Mouse (Mus musculus): ENCODE data around the gene Gltp. TPM values are rescaled to one million over a fixed set of nuclear protein-coding genes. Genes with fewer than 3 reads are reported as not detected.
A peak's percentile ranks its signal among the peaks of the same experiment; 100 is the strongest.

Gltp gene
- polyA plus RNA-seq, 1 experiment from 2014 or later: 81.9 TPM

- Histone ChIP-seq H3K9ac (ENCODE audit: low read length) (peak overlapping the region; percentile 83), H3K4me1 (replicated peaks; ENCODE audit: control insufficient read depth, insufficient read depth, low read length) (peaks cover 8% of the 10 kb centered on the region), H3K4me2 (ENCODE audit: low read depth, low read length, severe bottlenecking) (peak overlapping the region; percentile 93), H3K27me3 (ENCODE audit: control insufficient read depth, insufficient read depth, low read length) (no peaks in the 10 kb centered on the region), H3K4me3 (ENCODE audit: low read depth, low read length) (peak overlapping the region; percentile 69), H3K27ac (ENCODE audit: low read depth, low read length) (no peak overlapping the region), H3K36me3 (ENCODE audit: control insufficient read depth, insufficient read depth, low read length) (no peaks in the 10 kb centered on the region), H3K9me3 (ENCODE audit: control insufficient read depth, low read length) (no peaks in the 10 kb centered on the region)
- WGBS: 21% methylated on average over 16 of the region's 16 CpGs
- no peak for ATAC-seq (replicated peaks; ENCODE audit: low FRiP score)
- DNase-seq (ENCODE audit: low spot score): no peak
Measured at GRCm38 (mm10) chr5:114689700-114690366, 951 bp downstream of the Gltp start.

- Histone ChIP-seq H3K36me3 (ENCODE audit: control insufficient read depth, insufficient read depth, low read length) (no peaks in the 10 kb centered on the region), H3K9ac (ENCODE audit: low read length) (no peak overlapping the region), H3K27ac (ENCODE audit: low read depth, low read length) (no peak overlapping the region), H3K4me3 (ENCODE audit: low read depth, low read length) (no peak overlapping the region), H3K27me3 (ENCODE audit: control insufficient read depth, insufficient read depth, low read length) (no peaks in the 10 kb centered on the region), H3K4me1 (replicated peaks; ENCODE audit: control insufficient read depth, insufficient read depth, low read length) (peaks cover 8% of the 10 kb centered on the region), H3K4me2 (ENCODE audit: low read depth, low read length, severe bottlenecking) (no peak overlapping the region), H3K9me3 (ENCODE audit: control insufficient read depth, low read length) (no peaks in the 10 kb centered on the region)
- WGBS: 90% methylated on average over 13 of the region's 13 CpGs
- no peak for DNase-seq (ENCODE audit: low spot score)
- no peak for ATAC-seq (replicated peaks; ENCODE audit: low FRiP score)
Measured at GRCm38 (mm10) chr5:114688703-114689102, 2.1 kb downstream of the Gltp start.

- no peaks in the 10 kb centered on the region for H3K27me3 ChIP-seq (ENCODE audit: control insufficient read depth, insufficient read depth, low read length)
- ATAC-seq (replicated peaks; ENCODE audit: low FRiP score): no peak
- H3K4me1 ChIP-seq (replicated peaks; ENCODE audit: control insufficient read depth, insufficient read depth, low read length): peaks cover 8% of the 10 kb centered on the region
- H3K27ac ChIP-seq (ENCODE audit: low read depth, low read length): no peak overlapping the region
- H3K9ac ChIP-seq (ENCODE audit: low read length): no peak overlapping the region
- no peak overlapping the region for H3K4me3 ChIP-seq (ENCODE audit: low read depth, low read length)
- H3K36me3 ChIP-seq (ENCODE audit: control insufficient read depth, insufficient read depth, low read length): no peaks in the 10 kb centered on the region
- no peak overlapping the region for H3K4me2 ChIP-seq (ENCODE audit: low read depth, low read length, severe bottlenecking)
- no peak for DNase-seq (ENCODE audit: low spot score)
- H3K9me3 ChIP-seq (ENCODE audit: control insufficient read depth, low read length): no peaks in the 10 kb centered on the region
Measured at GRCm38 (mm10) chr5:114687901-114688300, 2.9 kb downstream of the Gltp start.

GRCm38 (mm10) chr5:114686726-114687210, 4.0 kb downstream of the Gltp start:
- peaks cover 8% of the 10 kb centered on the region for H3K4me1 ChIP-seq (replicated peaks; ENCODE audit: control insufficient read depth, insufficient read depth, low read length)
- H3K36me3 ChIP-seq (ENCODE audit: control insufficient read depth, insufficient read depth, low read length): no peaks in the 10 kb centered on the region
- H3K4me2 ChIP-seq (ENCODE audit: low read depth, low read length, severe bottlenecking): no peak overlapping the region
- no peak overlapping the region for H3K27ac ChIP-seq (ENCODE audit: low read depth, low read length)
- 75% methylated on average over 7 of the region's 7 CpGs for WGBS
- H3K27me3 ChIP-seq (ENCODE audit: control insufficient read depth, insufficient read depth, low read length): no peaks in the 10 kb centered on the region
- no peak overlapping the region for H3K4me3 ChIP-seq (ENCODE audit: low read depth, low read length)
- DNase-seq (ENCODE audit: low spot score) (no peak), ATAC-seq (replicated peaks; ENCODE audit: low FRiP score) (no peak)
- no peak overlapping the region for H3K9ac ChIP-seq (ENCODE audit: low read length)
- H3K9me3 ChIP-seq (ENCODE audit: control insufficient read depth, low read length): no peaks in the 10 kb centered on the region

DNA sequence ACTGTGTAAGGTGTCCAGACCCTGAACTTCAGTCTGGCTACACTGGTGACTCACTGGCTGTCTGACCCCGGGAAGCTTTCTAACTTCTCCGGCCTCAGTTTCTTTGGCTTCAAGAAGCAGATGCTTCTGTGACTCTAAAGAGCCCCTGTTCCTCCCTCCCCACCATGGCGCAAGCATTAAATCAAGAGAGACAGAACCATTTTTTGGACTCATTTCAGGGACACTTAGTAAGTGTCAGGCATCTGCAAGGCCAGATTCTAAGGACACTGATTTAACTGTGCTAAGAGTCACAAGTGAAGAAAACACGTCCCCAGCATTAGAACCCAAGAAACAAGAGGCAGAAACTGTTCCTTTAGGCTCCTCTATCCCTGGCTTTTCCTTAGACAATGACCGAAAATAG, 4.8 kb downstream of the Gltp start:
- no peak for ATAC-seq (replicated peaks; ENCODE audit: low FRiP score)
- Histone ChIP-seq H3K27ac (ENCODE audit: low read depth, low read length) (no peak overlapping the region), H3K36me3 (ENCODE audit: control insufficient read depth, insufficient read depth, low read length) (no peaks in the 10 kb centered on the region), H3K4me1 (replicated peaks; ENCODE audit: control insufficient read depth, insufficient read depth, low read length) (peaks cover 8% of the 10 kb centered on the region), H3K9me3 (ENCODE audit: control insufficient read depth, low read length) (no peaks in the 10 kb centered on the region), H3K27me3 (ENCODE audit: control insufficient read depth, insufficient read depth, low read length) (no peaks in the 10 kb centered on the region), H3K9ac (ENCODE audit: low read length) (no peak overlapping the region), H3K4me3 (ENCODE audit: low read depth, low read length) (no peak overlapping the region), H3K4me2 (ENCODE audit: low read depth, low read length, severe bottlenecking) (no peak overlapping the region)
- no peak for DNase-seq (ENCODE audit: low spot score)
- WGBS: 93% methylated on average over 5 of the region's 5 CpGs

GRCm38 (mm10) chr5:114681717-114682116, 9.1 kb downstream of the Gltp start:
- ATAC-seq (replicated peaks; ENCODE audit: low FRiP score): no peak
- Histone ChIP-seq H3K27ac (ENCODE audit: low read depth, low read length) (no peak overlapping the region), H3K9me3 (ENCODE audit: control insufficient read depth, low read length) (no peaks in the 10 kb centered on the region), H3K9ac (ENCODE audit: low read length) (no peak overlapping the region), H3K4me1 (replicated peaks; ENCODE audit: control insufficient read depth, insufficient read depth, low read length) (peaks cover 3% of the 10 kb centered on the region; the same call in 1 of the 2 replicates), H3K36me3 (ENCODE audit: control insufficient read depth, insufficient read depth, low read length) (peaks cover under 1% of the 10 kb centered on the region; the same call in 1 of the 2 replicates), H3K4me2 (ENCODE audit: low read depth, low read length, severe bottlenecking) (no peak overlapping the region), H3K4me3 (ENCODE audit: low read depth, low read length) (no peak overlapping the region), H3K27me3 (ENCODE audit: control insufficient read depth, insufficient read depth, low read length) (no peaks in the 10 kb centered on the region)
- DNase-seq (ENCODE audit: low spot score): no peak
- 82% methylated on average over 8 of the region's 8 CpGs for WGBS

- H3K27ac ChIP-seq (ENCODE audit: low read depth, low read length): no peak overlapping the region
- H3K4me1 ChIP-seq (replicated peaks; ENCODE audit: control insufficient read depth, insufficient read depth, low read length): peaks cover 3% of the 10 kb centered on the region; the same call in 1 of the 2 replicates
- WGBS: 82% methylated on average over 19 of the region's 19 CpGs
- H3K9me3 ChIP-seq (ENCODE audit: control insufficient read depth, low read length): no peaks in the 10 kb centered on the region
- H3K4me3 ChIP-seq (ENCODE audit: low read depth, low read length): no peak overlapping the region
- no peak overlapping the region for H3K9ac ChIP-seq (ENCODE audit: low read length)
- DNase-seq (ENCODE audit: low spot score) (no peak), ATAC-seq (replicated peaks; ENCODE audit: low FRiP score) (no peak)
- no peaks in the 10 kb centered on the region for H3K27me3 ChIP-seq (ENCODE audit: control insufficient read depth, insufficient read depth, low read length)
- H3K4me2 ChIP-seq (ENCODE audit: low read depth, low read length, severe bottlenecking): no peak overlapping the region
- peaks cover 5% of the 10 kb centered on the region; the same call in 1 of the 2 replicates for H3K36me3 ChIP-seq (ENCODE audit: control insufficient read depth, insufficient read depth, low read length)
Measured at GRCm38 (mm10) chr5:114680676-114681285, 10.0 kb downstream of the Gltp start.

DNA sequence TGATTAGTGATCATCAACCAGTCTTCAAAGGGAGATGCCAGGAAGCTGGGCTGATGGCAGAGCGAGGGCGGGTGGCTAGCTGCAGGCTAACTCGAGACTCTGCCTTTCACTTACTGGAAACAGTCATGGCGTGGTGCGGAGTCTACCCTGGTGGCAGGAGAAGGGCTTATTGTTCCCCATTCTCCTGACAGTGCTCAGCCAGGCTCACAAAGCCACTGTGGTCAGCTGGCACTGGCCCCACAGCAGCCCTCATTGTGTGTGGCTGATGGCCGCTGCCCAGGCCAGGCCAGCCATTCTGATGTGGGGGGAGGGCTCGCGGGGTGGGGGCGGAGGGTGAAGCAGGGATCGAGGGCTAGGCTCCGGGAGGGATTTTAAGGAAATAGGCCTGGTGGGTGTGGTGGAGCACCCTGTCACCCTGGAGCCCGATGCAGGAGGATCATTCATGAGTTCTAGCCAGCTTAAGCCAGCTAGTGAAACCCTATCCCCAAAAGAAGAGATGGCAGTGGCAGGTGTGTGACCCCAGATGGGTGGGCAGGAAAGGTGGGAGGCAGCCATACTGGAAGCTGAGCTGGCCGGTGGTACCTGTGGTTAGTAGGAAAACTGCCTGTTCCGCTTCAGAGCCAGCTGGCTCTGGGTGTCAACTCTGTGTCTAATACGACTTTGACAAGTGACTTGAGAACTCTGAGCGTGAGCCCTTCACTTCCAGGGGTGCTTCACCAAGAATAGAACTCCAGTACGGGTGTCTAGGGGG, 10.8 kb downstream of the Gltp start:
- Histone ChIP-seq H3K27ac (ENCODE audit: low read depth, low read length) (no peak overlapping the region), H3K36me3 (ENCODE audit: control insufficient read depth, insufficient read depth, low read length) (peaks cover 5% of the 10 kb centered on the region; the same call in 1 of the 2 replicates), H3K9me3 (ENCODE audit: control insufficient read depth, low read length) (no peaks in the 10 kb centered on the region), H3K4me3 (ENCODE audit: low read depth, low read length) (no peak overlapping the region), H3K27me3 (ENCODE audit: control insufficient read depth, insufficient read depth, low read length) (no peaks in the 10 kb centered on the region), H3K4me1 (replicated peaks; ENCODE audit: control insufficient read depth, insufficient read depth, low read length) (peaks cover 3% of the 10 kb centered on the region; the same call in 1 of the 2 replicates), H3K4me2 (ENCODE audit: low read depth, low read length, severe bottlenecking) (no peak overlapping the region), H3K9ac (ENCODE audit: low read length) (no peak overlapping the region; the same call in 1 of the 2 replicates)
- ATAC-seq (replicated peaks; ENCODE audit: low FRiP score) (no peak), DNase-seq (ENCODE audit: low spot score) (no peak)
- WGBS: 67% methylated on average over 17 of the region's 17 CpGs
